Mouse (Mus musculus) ovary, postnatal 36 days (tissue): ENCODE data around the gene Krtap16-3.

ENCODE experiments used
- DNase-seq: peaks from one replicate; pipeline ENCODE4 v3.0.0; 2022; ENCODE audit warnings: low spot score, mixed read lengths

Gene Krtap16-3

GRCm38 (mm10) chr16:88962773-88963172 lies at the start of gene Krtap16-3:
TSS of gene Krtap16-3 (minus strand) at chr16:88962873.
- no peak for DNase-seq

DNA sequence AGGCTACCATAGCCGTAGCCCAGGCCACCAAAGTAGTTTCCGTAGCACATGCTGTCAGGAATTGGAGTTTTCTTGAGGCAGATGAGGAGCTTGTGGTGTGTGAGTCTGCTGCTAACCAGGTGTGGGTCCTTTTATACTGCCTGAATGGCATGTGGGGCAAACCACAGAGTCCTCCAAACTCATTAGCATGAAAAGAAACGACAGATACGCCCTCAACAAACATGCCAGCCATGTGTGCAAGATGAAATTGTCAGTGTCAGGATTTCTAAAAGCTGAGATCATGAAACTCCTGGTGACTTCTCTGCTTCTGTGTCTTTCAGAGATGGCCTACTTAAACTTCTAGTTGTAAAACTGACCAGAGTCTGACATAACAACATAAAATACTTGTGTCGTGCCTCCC lies 48.0 kb upstream of the Krtap16-3 start, which contains the start of gene Krtap22-2:
Gene Krtap22-2, minus strand, starts transcription at position 101 of the 400 bp plus-strand sequence.
- no peak for DNase-seq

DNA sequence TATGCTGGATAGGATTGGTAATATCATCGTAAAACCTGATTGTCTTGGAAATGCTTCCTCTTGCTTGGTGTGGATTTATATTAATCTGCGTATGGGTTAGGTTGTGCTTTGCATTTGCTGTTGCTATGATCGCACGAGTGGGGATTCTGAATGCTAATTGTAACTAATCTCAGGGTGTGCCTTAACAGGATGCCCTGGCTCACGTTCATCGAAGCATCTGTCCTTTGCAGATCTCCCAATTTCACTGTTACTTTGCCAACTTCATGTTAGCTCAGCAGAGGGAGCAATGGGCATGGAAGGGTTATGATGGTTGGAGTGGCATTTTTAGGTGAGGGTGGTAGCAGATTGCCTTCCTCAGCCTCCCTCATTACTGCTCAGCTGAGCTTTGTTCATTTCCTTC lies 21.6 kb downstream of the Krtap16-3 start:
- DNase-seq: no peak

GRCm38 (mm10) chr16:88938252-88938651 lies 24.4 kb downstream of the Krtap16-3 start:
- no peak for DNase-seq

DNA sequence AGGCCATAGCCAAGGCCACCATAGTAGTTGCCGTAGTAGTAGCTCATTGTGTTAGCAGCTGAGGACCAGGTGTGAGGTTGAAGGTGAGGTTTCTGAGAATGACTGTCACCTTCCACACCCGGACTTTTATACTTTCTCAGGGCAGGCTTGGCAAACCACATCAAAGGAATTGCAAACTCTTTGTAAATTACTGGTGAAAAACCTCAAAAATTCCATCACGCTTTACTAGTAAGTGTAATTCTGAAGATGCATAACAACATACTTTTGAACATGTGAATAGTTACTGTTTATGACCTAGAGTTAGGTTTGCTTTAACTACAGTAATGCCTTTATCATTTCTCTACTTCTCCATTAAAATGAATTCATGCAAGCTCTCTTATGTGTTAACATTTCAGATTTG lies 30.5 kb downstream of the Krtap16-3 start, which contains the start of gene Krtap19-9b:
Gene Krtap19-9b, minus strand, starts transcription at position 101 of the 400 bp plus-strand sequence.
- DNase-seq: no peak
